Comparison of ENCODE assay signal across 13 mouse cellular contexts in the genomic region with DNA sequence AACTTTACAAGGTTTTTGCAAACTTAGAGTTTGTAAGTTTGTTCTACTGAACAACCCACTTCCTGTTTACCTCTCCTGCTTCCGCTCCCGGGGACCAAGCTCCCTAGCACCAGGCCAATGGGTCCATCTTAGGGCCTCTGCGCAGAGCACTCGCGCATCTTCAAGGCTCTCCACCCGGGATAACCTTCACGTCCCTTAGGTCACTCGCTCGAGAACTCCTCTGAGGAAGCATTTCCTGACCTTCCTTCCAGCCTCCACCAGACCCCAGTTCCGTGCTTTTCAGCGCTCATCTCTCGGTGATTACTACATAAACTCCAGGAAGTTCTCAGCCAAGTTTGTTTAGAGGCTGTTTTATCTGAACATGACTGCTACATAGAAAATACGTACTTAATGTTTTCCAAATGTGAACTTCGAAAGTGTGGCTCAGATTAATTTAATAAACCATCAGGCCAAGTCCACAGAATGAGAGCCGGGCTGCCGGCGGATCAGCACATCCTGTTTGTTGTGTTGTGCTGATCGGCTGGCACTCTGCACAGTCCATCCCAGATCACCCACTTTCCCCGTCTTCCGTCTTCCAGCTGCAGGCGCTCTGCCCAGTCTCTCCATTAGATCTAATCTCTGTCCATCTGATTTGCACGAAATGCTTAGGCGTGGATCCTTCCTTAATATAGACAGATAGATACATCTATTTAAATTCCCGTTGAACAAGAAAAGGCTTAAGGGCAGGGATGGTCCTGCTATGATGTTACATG. TPM values are rescaled to one million over a fixed set of nuclear protein-coding genes. Genes with fewer than 3 reads are reported as not detected.
DNase-seq lines count a peak whose midpoint lies in the region; ATAC-seq lines count a peak whose summit lies in the region.
"Had no signal": no experiment of that assay in that cellular context is flagged by ENCODE, and none has a peak within 500 bp of the region (broad histone marks: within the 10 kb centered on the region; RNA-seq: fewer than 3 reads in every experiment).

No protein-coding gene starts in this region.

- no peak overlapping the region for H3K27ac ChIP-seq in kidney, embryonic 14.5 days (ENCODE audit: low read depth, low read length)
- H3K27ac ChIP-seq in brown adipose tissue, adult 24 weeks (replicated peaks; ENCODE audit: low read depth, low read length): peak overlapping the region; percentile 22; the same call in 1 of the 2 replicates
- peak overlapping the region; percentile 32 for H3K27ac ChIP-seq in stomach, embryonic 16.5 days (ENCODE audit: low read length)
- H3K27ac ChIP-seq: midbrain, embryonic 13.5 days had no signal

- no peak overlapping the region for H3K4me2 ChIP-seq in kidney, embryonic 14.5 days (replicated peaks; ENCODE audit: low read depth, low read length)
- H3K4me2 ChIP-seq in stomach, embryonic 16.5 days (ENCODE audit: low read depth, low read length): no peak overlapping the region
- H3K4me2 ChIP-seq: midbrain, embryonic 13.5 days had no signal

- H3K4me1 ChIP-seq in kidney, embryonic 14.5 days (ENCODE audit: control insufficient read depth, insufficient read depth, low read length): no peaks in the 10 kb centered on the region
- H3K4me1 ChIP-seq in brown adipose tissue, adult 24 weeks (ENCODE audit: control insufficient read depth, insufficient read depth, insufficient read length, low read length): peaks cover 6% of the 10 kb centered on the region
- 0 out of 2 replicates have a peak, but pooled peaks cover 5% of the 10 kb centered on the region for H3K4me1 ChIP-seq in stomach, embryonic 16.5 days (ENCODE audit: control insufficient read depth, insufficient read depth, low read length)
- H3K4me1 ChIP-seq: midbrain, embryonic 13.5 days had no signal

- no peaks in the 10 kb centered on the region for H3K9me3 ChIP-seq in kidney, embryonic 14.5 days (ENCODE audit: control insufficient read depth, low read length)
- H3K9me3 ChIP-seq in stomach, embryonic 16.5 days (replicated peaks; ENCODE audit: control insufficient read depth, low read length): no peaks in the 10 kb centered on the region
- H3K9me3 ChIP-seq: midbrain, embryonic 13.5 days had no signal

- intact Hi-C loops in left cerebral cortex, postnatal 10 days (cut with DNase I): no loop called here

- WGBS in kidney, embryonic 14.5 days: 82% methylated on average over 24 of the region's 24 CpGs
- WGBS in stomach, embryonic 16.5 days: 75% methylated on average over 24 of the region's 24 CpGs

- ATAC-seq in kidney, embryonic 14.5 days (ENCODE audit: low FRiP score, low TSS enrichment): no peak
- ATAC-seq in stomach, embryonic 16.5 days (ENCODE audit: insufficient read depth, low FRiP score): no peak
- ATAC-seq: forebrain, embryonic 16.5 days; midbrain, embryonic 13.5 days had no signal

- DNase-seq in kidney, adult 11 months: peak; percentile 46
- DNase-seq in kidney, postnatal 25 days: peak; percentile 45 to 74
- no peak for DNase-seq in left cerebral cortex, postnatal 10 days (ENCODE audit: extremely low spot score in 1 of 2, low spot score in 2 of 2)
- no peak for DNase-seq in left cerebral cortex, adult 18-20 months (ENCODE audit: low spot score in 2 of 2)
- DNase-seq in cerebellum, adult 9-11 months: no peak

- no peaks in the 10 kb centered on the region for H3K27me3 ChIP-seq in kidney, embryonic 14.5 days (ENCODE audit: control insufficient read depth, insufficient read depth, low read length)
- no peaks in the 10 kb centered on the region for H3K27me3 ChIP-seq in stomach, embryonic 16.5 days (ENCODE audit: control insufficient read depth, insufficient read depth, low read length)
- H3K27me3 ChIP-seq: midbrain, embryonic 13.5 days had no signal

- H3K4me3 ChIP-seq in kidney, embryonic 14.5 days (ENCODE audit: low read length): no peak overlapping the region
- no peak overlapping the region for H3K4me3 ChIP-seq in brown adipose tissue, adult 24 weeks (ENCODE audit: insufficient read depth, low read depth, low read length)
- H3K4me3 ChIP-seq in stomach, embryonic 16.5 days (replicated peaks; ENCODE audit: low read length): no peak overlapping the region
- H3K4me3 ChIP-seq: midbrain, embryonic 13.5 days had no signal

- H3K9ac ChIP-seq in kidney, embryonic 14.5 days (ENCODE audit: low read depth, low read length): no peak overlapping the region
- H3K9ac ChIP-seq in stomach, embryonic 16.5 days (ENCODE audit: low read length): no peak overlapping the region
- H3K9ac ChIP-seq: midbrain, embryonic 13.5 days had no signal

- peaks cover 11% of the 10 kb centered on the region; the same call in 1 of the 2 replicates for H3K36me3 ChIP-seq in kidney, embryonic 14.5 days (ENCODE audit: control insufficient read depth, insufficient read depth, low read length)
- H3K36me3 ChIP-seq in stomach, embryonic 16.5 days (ENCODE audit: control insufficient read depth, insufficient read depth, low read length): peaks cover 11% of the 10 kb centered on the region

RNA-seq across cellular contexts. Expression of gene Ltbr, which starts 11.3 kb away (rescaled TPM):
- 54.0 and 54.3 TPM in 2 replicates for polyA plus RNA-seq in kidney, embryonic 14.5 days (2014; fragmentation: Nextera tagmentation; extraction: Ambion mirVana)
- polyA plus RNA-seq in brown adipose tissue, adult 24 weeks (2012; ENCODE audit: insufficient read depth, insufficient read length, missing spikeins): 30.9 and 34.5 TPM in 2 replicates
- polyA plus RNA-seq in stomach, embryonic 16.5 days (2015; fragmentation: Nextera tagmentation; extraction: Ambion mirVana): 69.4 and 73.1 TPM in 2 replicates
- total RNA-seq in left cerebral cortex, postnatal 10 days (2021): 1 to 10 TPM; 9.4 to 9.7 TPM
- total RNA-seq in left cerebral cortex, adult 18-20 months (2021): 1 to 10 TPM; 8.1 to 9.5 TPM

RNA-seq across cellular contexts. Expression of gene Tuba3a, which starts 16.6 kb away (rescaled TPM):
- polyA plus RNA-seq in kidney, embryonic 14.5 days (2014; fragmentation: Nextera tagmentation; extraction: Ambion mirVana): 0.29 TPM in 1 of 2 replicates, not detected in the other
- not detected in 2 replicates for polyA plus RNA-seq in brown adipose tissue, adult 24 weeks (2012; ENCODE audit: insufficient read depth, insufficient read length, missing spikeins)
- polyA plus RNA-seq in stomach, embryonic 16.5 days (2015; fragmentation: Nextera tagmentation; extraction: Ambion mirVana): 0.26 TPM in 1 of 2 replicates, not detected in the other
- not detected for total RNA-seq in left cerebral cortex, postnatal 10 days (2021)
- total RNA-seq in left cerebral cortex, adult 18-20 months (2021): not detected
- total RNA-seq: heart, adult 18-20 months; left cerebral cortex, postnatal 4 days had no signal
- polyA plus RNA-seq: forebrain, embryonic 16.5 days; hindbrain, embryonic 11.5 days had no signal

RNA-seq across cellular contexts. Expression of gene Scnn1a, which starts 18.1 kb away (rescaled TPM):
- polyA plus RNA-seq in kidney, embryonic 14.5 days (2014; fragmentation: Nextera tagmentation; extraction: Ambion mirVana): 2.5 and 3.3 TPM in 2 replicates
- 0.88 and 1.1 TPM in 2 replicates for polyA plus RNA-seq in brown adipose tissue, adult 24 weeks (2012; ENCODE audit: insufficient read depth, insufficient read length, missing spikeins)
- polyA plus RNA-seq in stomach, embryonic 16.5 days (2015; fragmentation: Nextera tagmentation; extraction: Ambion mirVana): 5.8 and 9.7 TPM in 2 replicates
- total RNA-seq in left cerebral cortex, postnatal 10 days (2021): 1 to 10 TPM; 2.0 to 2.3 TPM
- 1 to 10 TPM; 2.6 to 3.6 TPM for total RNA-seq in left cerebral cortex, adult 18-20 months (2021)

RNA-seq across cellular contexts. Expression of gene Tnfrsf1a, which starts 46.8 kb away (rescaled TPM):
- polyA plus RNA-seq in kidney, embryonic 14.5 days (2014; fragmentation: Nextera tagmentation; extraction: Ambion mirVana): 67.1 and 69.3 TPM in 2 replicates
- polyA plus RNA-seq in brown adipose tissue, adult 24 weeks (2012; ENCODE audit: insufficient read depth, insufficient read length, missing spikeins): 52.3 and 69.7 TPM in 2 replicates
- polyA plus RNA-seq in stomach, embryonic 16.5 days (2015; fragmentation: Nextera tagmentation; extraction: Ambion mirVana): 82.6 and 91.1 TPM in 2 replicates
- total RNA-seq in left cerebral cortex, postnatal 10 days (2021): 10 to 100 TPM in 1 of 2 experiments, 1 to 10 TPM in 1; 9.4 to 11.8 TPM
- 10 to 100 TPM; 10.9 to 13.4 TPM for total RNA-seq in left cerebral cortex, adult 18-20 months (2021)

Comparison
In these comparisons a context has a peak if more than half of its experiments do, and no peak if none do; other contexts are left out.
1. DNase-seq: peak in kidney, adult 11 months (single experiment) and kidney, postnatal 25 days (2 of 2); none in left cerebral cortex, postnatal 10 days (0 of 2), left cerebral cortex, adult 18-20 months (0 of 2) and cerebellum, adult 9-11 months (single experiment).